Mouse (Mus musculus) cerebellum, adult 11 months (tissue): ENCODE data around the gene Kcnab1.

Source experiments
- DNase-seq: peaks from one replicate; pipeline ENCODE4 v3.0.0; 2022

Gene Kcnab1

DNA sequence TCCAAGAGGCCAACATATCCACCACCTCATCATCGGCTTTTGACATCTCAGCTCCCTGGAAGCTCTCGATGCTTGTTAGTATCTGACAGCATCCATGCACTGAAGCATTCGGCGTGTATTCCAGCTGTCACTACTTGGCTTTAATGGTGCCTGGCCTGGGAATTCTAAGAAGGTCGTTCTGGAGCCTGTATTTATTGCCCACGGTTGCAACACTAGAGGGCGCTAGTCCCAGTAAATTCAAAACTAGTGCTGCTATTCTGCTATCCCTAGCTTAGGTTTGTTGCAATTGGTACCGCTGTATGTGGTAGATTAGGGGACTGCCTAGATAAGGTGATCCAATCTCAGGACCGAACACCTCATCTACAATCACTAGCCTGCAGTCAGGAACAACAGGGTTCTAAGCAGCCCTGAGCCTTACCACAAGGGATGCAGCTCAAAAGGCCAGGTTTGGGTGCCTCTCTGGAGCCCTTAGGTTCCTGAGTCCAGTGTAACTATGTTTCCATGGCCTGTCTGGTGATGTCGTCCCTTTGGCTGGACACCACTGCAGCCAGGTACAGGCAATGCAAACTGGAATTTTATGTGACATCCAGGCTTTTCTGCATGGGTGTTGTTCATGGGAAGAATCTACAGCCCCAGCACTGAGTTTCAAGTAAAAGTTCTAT, 208.8 kb downstream of the Kcnab1 start:
- DNase-seq = no peak

DNA sequence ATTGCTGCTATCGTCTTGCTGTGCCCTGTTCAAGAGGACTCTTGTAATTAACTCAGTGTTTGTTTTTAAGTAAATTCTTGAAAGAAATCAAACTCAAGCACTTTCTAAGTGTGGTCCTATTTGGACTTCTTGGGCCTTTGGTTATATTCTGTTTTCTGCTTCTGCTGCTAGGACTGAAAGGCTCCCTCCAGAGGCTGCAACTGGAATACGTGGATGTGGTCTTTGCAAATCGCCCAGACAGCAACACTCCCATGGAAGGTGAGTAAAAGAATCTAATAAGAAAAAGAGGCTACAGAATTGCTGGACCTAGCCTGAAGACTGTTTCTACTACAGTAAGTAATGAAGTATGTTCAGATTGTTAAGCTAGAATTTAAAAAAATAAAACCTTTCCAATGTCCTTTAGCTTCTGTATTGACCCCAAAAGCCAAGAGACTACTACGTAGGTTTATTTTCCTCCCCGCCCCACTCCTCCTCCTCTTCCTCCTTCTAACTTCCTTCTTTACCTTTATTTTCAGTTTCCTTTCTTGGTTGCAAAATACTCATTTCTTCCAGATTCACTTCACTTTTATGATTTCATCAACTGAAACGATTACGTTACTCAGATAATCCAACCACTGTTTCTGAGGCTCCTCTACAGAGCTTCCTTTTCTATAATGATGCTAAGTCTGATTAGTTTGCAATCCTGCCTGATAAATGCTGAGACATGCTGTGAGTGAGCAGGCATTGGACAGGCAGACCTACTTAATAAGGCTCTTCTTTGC, 210.2 kb downstream of the Kcnab1 start:
- DNase-seq = no peak

- no peak for DNase-seq
Observed at GRCm38 (mm10) chr3:65320990-65321389, 211.8 kb downstream of the Kcnab1 start.

DNA sequence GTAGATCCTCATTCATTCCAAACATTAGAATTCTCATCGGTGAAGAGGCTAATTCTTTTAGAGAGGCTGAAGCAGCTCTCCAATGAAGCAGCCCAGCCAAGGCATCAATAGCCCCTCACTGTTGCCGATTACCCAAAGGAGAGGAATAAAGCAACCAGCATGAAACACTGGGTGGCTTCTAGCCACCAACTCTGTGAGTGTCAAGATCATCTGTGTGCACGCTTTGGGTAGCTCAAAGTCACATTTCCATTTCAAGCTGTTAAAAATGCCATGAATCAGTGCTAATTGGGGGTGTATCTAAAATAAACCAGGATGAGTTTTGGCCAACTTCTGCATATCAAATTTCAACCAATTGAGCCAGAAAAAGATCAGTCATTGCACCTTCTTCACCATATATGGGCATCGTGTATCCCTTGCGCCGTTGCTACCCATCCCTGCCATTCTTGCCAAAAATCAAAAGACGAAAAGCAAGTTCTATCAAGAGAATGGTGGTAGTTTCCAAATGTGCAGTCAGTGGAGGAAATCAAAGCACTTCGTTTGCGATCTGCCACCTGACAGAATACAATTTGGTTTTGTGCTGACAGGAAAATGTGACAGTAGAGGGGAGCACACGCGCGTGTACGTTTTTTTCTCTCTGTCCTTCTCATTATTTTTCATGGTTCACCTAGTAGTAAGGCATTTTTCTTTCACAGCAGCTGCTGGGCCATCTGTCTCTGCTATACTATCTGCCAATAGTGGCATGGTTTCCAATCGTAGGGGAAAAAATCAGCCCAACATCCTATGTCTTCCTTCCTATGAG, 213.0 kb downstream of the Kcnab1 start:
- DNase-seq = peak; percentile 30

GRCm38 (mm10) chr3:65325254-65325653, 216.1 kb downstream of the Kcnab1 start:
- no peak for DNase-seq

DNA sequence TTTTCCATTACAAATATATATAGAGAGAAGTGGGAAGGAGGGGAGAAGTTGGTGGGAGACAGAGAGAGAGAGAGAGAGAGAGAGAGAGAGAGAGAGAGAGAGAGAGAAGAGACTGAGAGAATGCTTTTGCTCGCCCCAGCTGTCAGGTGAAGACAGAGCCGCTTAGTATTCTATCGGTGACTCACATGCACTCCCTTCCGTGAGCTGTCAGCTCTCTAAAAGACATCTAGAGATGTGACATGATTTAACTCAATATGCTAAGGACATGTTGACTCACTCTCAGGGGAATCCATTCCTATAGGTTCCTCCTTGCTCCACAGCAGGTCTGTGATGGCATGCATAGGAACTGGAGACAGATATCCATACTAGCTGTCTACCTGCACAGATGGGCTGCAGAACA, 219.6 kb downstream of the Kcnab1 start:
- no peak for DNase-seq

DNA sequence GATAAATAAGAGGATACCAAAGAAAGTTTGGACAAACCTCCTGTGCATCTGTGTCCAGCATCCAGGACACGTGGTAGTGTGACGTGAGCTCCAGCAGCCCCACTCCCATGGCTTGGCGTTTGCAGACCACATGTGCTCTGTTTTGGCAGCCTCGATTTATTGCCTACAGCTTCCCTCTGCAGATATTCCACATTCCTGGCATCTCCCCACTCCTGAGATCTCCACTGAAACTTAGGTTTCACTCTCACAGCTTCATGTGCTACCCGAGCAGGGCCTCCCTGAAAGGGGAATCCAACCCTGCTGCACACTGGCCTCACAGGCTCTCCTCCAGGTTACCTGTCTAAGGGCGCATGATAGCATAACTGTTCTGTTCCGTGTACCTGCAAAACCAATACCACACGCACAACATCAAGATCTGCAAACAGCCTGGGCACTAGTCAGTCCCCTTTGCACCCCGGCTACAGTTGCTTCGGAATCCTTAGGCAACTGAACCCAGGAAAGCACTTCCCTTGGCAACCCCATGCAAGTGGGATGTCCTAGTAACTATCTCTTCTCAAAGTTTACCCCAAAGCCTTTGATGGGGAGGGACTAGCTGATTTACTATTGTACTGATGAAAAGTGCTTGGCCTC, 228.8 kb downstream of the Kcnab1 start:
- no peak for DNase-seq

- DNase-seq = no peak
Observed at GRCm38 (mm10) chr3:65340173-65340951, 231.2 kb downstream of the Kcnab1 start.

DNA sequence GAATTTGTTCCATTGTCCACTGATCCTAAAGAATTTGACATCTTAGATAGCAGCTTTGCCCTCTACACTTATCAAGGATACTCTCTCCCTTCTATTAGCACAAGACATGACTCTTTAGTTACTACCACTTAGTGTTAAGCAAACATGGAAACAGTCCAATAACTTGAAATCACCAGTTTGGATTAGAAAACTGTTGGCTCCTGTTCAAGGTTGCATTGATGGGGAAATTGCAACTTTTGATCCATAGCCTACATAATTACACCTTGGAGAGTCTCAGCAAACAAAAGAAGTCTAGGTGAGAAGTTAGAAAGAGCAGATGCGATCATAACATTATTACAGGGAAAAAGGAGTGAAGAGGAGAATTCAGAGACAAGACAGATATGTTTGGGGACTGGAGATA, 237.0 kb downstream of the Kcnab1 start:
- no peak for DNase-seq

GRCm38 (mm10) chr3:65352278-65353127, 243.3 kb downstream of the Kcnab1 start:
- DNase-seq = peak; percentile 4

GRCm38 (mm10) chr3:65353263-65354037, 244.3 kb downstream of the Kcnab1 start:
- DNase-seq = no peak

- no peak for DNase-seq
Observed at GRCm38 (mm10) chr3:65355479-65355878, 246.3 kb downstream of the Kcnab1 start.

DNA sequence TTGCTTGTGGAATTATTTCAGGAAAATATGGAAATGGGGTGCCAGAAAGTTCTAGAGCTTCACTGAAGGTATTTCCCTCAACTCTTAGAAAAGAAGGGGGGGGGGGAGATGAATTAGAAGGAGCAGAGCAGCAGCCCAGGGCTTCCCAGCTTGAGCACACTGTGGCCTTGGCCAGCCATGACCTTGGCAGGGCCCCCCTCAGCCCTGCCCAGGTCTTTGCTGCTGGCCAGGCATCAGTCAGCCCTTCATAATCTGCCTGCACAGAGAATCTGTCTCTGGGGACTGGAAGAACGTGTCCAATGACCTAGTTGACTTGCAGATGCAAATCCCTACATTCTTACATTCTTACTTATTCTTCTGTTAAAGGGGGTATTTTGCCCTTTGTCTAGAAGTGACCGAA, 249.1 kb downstream of the Kcnab1 start:
- no peak for DNase-seq

GRCm38 (mm10) chr3:65358841-65359240, 249.7 kb downstream of the Kcnab1 start:
- DNase-seq = no peak

DNA sequence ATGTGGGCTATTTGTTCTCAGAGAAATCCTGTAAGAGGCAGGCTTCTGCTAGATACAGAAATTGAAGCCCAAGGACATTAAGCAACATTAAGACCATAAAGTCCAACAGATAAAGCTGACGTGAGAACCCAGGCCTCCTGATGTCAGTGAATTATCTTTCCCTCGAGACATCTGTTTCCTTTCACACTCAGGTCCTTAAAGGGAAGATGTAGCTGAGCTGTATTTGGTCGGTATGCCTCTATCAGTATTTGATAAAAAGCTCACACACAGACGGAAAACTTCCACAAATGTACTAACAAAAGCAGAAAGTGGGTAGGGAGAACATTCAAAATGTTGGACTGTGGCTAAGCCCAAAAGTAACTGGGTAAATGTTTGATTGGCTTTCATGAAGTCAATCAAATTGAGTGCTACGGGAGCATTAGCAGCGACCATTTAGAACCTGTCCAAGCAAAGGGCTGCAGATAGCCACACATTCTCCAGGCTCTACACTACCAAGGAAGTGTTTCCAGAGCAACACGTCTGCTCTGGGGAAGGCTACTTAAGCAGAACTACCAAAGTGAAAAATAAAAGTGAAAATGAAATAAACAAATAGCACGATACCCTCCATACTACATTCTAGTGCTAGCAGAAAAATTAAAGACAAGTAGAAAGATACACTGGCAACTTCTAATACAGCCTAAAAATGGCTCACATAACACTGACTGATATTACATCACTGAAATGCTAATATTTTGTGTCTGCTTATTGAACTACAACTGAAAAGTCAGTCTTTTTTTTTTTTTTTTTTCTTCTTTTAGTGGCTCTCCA, 251.2 kb downstream of the Kcnab1 start:
- no peak for DNase-seq

- no peak for DNase-seq
Observed at GRCm38 (mm10) chr3:65363438-65363837, 254.3 kb downstream of the Kcnab1 start.

DNA sequence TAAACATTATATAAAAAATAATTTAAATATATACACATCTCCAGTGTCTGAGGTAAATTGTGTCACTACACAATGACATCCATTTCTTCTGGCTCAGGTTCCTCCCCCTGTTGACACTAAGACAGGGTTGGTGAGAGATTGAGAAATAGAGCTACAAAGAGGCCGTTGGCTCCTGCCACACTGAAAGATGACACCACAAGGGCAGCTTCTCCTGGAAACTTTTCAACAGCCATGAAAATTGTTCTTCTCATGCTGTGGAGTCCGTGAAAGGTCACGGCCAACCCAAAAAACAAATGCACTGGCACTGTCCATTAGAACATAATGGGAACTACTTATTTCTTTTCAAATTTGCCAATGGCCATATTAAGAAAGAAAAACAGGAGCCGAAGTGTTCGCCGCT, 256.0 kb downstream of the Kcnab1 start:
- DNase-seq = no peak

GRCm38 (mm10) chr3:65365921-65366710, 256.9 kb downstream of the Kcnab1 start:
- DNase-seq = no peak

DNA sequence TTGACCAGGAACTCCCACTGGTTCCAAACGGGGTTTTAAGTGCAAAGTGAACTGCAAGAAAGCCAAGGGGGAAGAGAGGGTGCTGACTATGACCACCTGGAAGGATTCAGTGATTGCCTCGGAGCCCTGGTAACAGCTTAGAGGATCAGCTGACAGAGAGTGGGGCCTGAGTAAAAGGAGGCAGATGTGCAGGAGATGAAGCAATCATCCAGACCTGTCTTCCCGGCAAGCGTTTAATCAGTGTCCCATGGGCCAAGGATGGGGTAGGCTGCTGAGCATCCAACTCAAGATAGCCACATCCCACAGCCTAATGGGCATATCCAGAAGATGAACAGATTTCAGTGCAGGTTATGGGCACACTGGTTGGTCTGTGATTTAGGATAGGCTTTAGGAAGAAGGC, 258.8 kb downstream of the Kcnab1 start:
- DNase-seq = no peak
